In the genomic region with DNA sequence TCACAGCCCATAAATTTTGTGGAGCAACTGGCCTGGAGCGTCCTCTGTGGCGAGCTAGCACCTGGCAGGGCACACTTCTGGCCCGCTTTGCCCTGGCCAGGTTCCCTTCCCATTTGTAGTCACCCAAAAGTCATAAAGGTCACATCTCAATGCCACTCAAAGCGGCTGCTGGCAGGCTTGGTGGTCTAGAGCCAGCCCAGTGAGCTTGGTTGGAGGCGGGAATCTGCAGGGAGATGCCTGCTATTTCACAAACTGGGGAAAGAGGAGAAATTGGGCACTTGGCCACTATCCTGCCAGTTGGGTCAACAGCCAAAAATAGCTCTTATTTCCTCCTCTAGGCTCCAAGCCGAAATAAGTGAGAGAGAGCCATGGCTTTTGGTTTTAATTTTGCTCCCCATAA, we compare ENCODE assay signal across 9 mouse cellular contexts. TPM values are rescaled to one million over a fixed set of nuclear protein-coding genes. Genes with fewer than 3 reads are reported as not detected.
A peak's percentile ranks its signal among the peaks of the same experiment; 100 is the strongest.
DNase-seq lines count a peak whose midpoint lies in the region; ATAC-seq and TF ChIP-seq lines count a peak whose summit lies in the region.
"Had no signal": no experiment of that assay in that cellular context is flagged by ENCODE, and none has a peak within 500 bp of the region (broad histone marks: within the 10 kb centered on the region; RNA-seq: fewer than 3 reads in every experiment).

No protein-coding gene starts in this region.

- H3K27ac ChIP-seq in forebrain, embryonic 15.5 days (replicated peaks) = peak overlapping the region; percentile 48; the same call in 1 of the 2 replicates
- H3K27ac ChIP-seq in hindbrain, postnatal 0 days = no peak overlapping the region
- H3K27ac ChIP-seq: midbrain, embryonic 12.5 days had no signal

- TF ChIP-seq CTCF in hindbrain, postnatal 0 days (IDR thresholded peaks at IDR 0.05; ENCODE audit: low read depth) = no peak

- no peaks in the 10 kb centered on the region for H3K9me3 ChIP-seq in forebrain, embryonic 15.5 days
- no peaks in the 10 kb centered on the region for H3K9me3 ChIP-seq in hindbrain, postnatal 0 days (ENCODE audit: low read length)
- H3K9me3 ChIP-seq: midbrain, embryonic 12.5 days had no signal

- peaks cover 19% of the 10 kb centered on the region; the same call in 1 of the 2 replicates for H3K36me3 ChIP-seq in forebrain, embryonic 15.5 days
- no peaks in the 10 kb centered on the region; the same call in 1 of the 2 replicates for H3K36me3 ChIP-seq in hindbrain, postnatal 0 days (ENCODE audit: insufficient read depth, low read length)

- no peak overlapping the region for H3K4me2 ChIP-seq in forebrain, embryonic 15.5 days (replicated peaks)
- H3K4me2 ChIP-seq in hindbrain, postnatal 0 days (ENCODE audit: low read depth, low read length) = no peak overlapping the region; the same call in 1 of the 2 replicates
- H3K4me2 ChIP-seq: midbrain, embryonic 12.5 days had no signal

- ATAC-seq in forebrain, embryonic 15.5 days (replicated peaks) = no peak; the same call in 1 of the 2 replicates
- ATAC-seq in hindbrain, postnatal 0 days = peak; percentile 27; the same call in 1 of the 2 replicates

- WGBS in forebrain, embryonic 15.5 days = 61% methylated on average over 6 of the region's 6 CpGs
- 41% methylated on average over 6 of the region's 6 CpGs for WGBS in hindbrain, postnatal 0 days

- peak; percentile 52 to 89 for DNase-seq in adrenal gland, adult (ENCODE audit: inconsistent age in 2 of 2, low spot score in 1 of 2)
- no peak for DNase-seq in adrenal gland, postnatal 4 days (ENCODE audit: low spot score in 2 of 2)
- DNase-seq in adrenal gland, postnatal 36 days = peak; percentile 53 to 68
- peak; percentile 71 for DNase-seq in hindbrain, postnatal 0 days (ENCODE audit: low spot score)
- peak; percentile 57 for DNase-seq in lung, postnatal 14 days
- DNase-seq in frontal cortex, postnatal 14 days (ENCODE audit: low spot score in 2 of 2) = no peak
- DNase-seq in right cerebral cortex, postnatal 14 days = no peak

- no peak overlapping the region for H3K9ac ChIP-seq in forebrain, embryonic 15.5 days (replicated peaks)
- no peak overlapping the region for H3K9ac ChIP-seq in hindbrain, postnatal 0 days (replicated peaks; ENCODE audit: low read length)
- H3K9ac ChIP-seq: midbrain, embryonic 12.5 days had no signal

- H3K27me3 ChIP-seq in forebrain, embryonic 15.5 days = no peaks in the 10 kb centered on the region
- H3K27me3 ChIP-seq in hindbrain, postnatal 0 days (ENCODE audit: insufficient read depth, low read length) = no peaks in the 10 kb centered on the region
- H3K27me3 ChIP-seq: midbrain, embryonic 12.5 days had no signal

- H3K4me1 ChIP-seq in forebrain, embryonic 15.5 days = peaks cover 15% of the 10 kb centered on the region
- H3K4me1 ChIP-seq in hindbrain, postnatal 0 days (ENCODE audit: insufficient read depth, low read length) = 0 out of 2 replicates have a peak, but pooled peaks cover 3% of the 10 kb centered on the region
- H3K4me1 ChIP-seq: midbrain, embryonic 12.5 days had no signal

- H3K4me3 ChIP-seq in forebrain, embryonic 15.5 days = no peak overlapping the region
- no peak overlapping the region for H3K4me3 ChIP-seq in hindbrain, postnatal 0 days (ENCODE audit: low read length)
- H3K4me3 ChIP-seq: midbrain, embryonic 12.5 days had no signal

RNA-seq across cellular contexts. Expression of gene Rtl1, which starts 4.4 kb away (rescaled TPM):
- 10 to 100 TPM in 1 of 2 experiments, 1 to 10 TPM in 1; 8.8 to 10.3 TPM for total RNA-seq in adrenal gland, postnatal 4 days (2021)
- total RNA-seq in adrenal gland, postnatal 36 days (2021) = 1 to 10 TPM; 3.9 to 9.7 TPM
- polyA plus RNA-seq in forebrain, embryonic 15.5 days (2015; fragmentation: Nextera tagmentation; extraction: Ambion mirVana) = 1.0 and 1.1 TPM in 2 replicates
- 1.4 and 1.9 TPM in 2 replicates for total RNA-seq in hindbrain, postnatal 0 days (2014; rRNA removed)
- polyA plus RNA-seq in hindbrain, postnatal 0 days (2015; fragmentation: Nextera tagmentation; extraction: Ambion mirVana) = 0.81 and 1.3 TPM in 2 replicates

Comparison
In these comparisons a context has a peak if more than half of its experiments do, and no peak if none do; other contexts are left out.
1. DNase-seq: peak in adrenal gland, adult (2 of 2), adrenal gland, postnatal 36 days (2 of 2), hindbrain, postnatal 0 days (single experiment) and lung, postnatal 14 days (single experiment); none in adrenal gland, postnatal 4 days (0 of 2), frontal cortex, postnatal 14 days (0 of 2) and right cerebral cortex, postnatal 14 days (single experiment).